Mouse (Mus musculus) adrenal gland (tissue): ENCODE results near the gene Rasa3.

Experiments used
- intact Hi-C: fragments of 180-260 bp; cut with DNase I; formaldehyde crosslinking; loops from one replicate; pipeline ENCODE4 v1.15.1; 2025

The Rasa3 gene

GRCm38 (mm10) chr8:13654350-13655032 is 22.9 kb downstream of the Rasa3 start:
- intact Hi-C loops, result no loop called here

- intact Hi-C loops, result no loop called here
Observed at GRCm38 (mm10) chr8:13650541-13651191, 26.7 kb downstream of the Rasa3 start.

DNA sequence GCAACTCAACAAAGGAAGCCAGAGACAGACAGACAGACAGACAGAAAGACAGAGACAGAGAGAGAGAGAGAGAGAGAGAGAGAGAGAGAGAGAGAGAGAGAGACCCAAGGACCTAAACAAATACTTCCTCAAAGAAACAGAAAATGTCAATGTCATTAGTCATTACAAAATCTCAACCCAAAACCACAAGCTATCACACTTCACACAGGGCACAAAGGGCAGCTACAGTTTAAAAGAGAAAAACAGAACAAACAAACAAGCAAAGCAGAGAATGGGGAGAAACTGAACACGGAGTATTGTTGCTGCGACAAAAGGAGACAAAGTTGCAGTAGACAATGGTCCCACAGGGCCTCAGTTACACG is 28.3 kb downstream of the Rasa3 start:
- intact Hi-C loops, result no loop called here

GRCm38 (mm10) chr8:13648377-13649153 is 28.8 kb downstream of the Rasa3 start:
- intact Hi-C loops, result no loop called here

DNA sequence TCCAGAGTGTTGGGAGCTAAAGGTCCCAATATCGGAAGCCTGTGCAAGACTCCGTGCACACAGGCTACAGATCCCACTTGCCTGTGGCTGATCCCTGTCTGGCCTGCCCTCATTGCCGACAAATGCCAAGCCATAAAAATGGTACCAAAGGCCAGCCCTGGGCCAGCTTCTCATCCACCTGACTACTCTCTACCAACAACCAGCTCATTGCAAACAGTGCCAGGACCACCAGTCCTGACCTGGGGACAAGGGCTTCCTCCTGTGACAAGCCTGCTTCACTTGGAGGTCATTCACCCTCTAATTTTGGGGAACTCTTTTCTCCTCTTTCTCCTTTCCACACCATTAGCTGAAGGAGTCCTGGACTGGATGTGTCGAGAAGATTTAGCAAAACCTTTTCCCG is 29.8 kb downstream of the Rasa3 start:
- intact Hi-C loops, result no loop called here

DNA sequence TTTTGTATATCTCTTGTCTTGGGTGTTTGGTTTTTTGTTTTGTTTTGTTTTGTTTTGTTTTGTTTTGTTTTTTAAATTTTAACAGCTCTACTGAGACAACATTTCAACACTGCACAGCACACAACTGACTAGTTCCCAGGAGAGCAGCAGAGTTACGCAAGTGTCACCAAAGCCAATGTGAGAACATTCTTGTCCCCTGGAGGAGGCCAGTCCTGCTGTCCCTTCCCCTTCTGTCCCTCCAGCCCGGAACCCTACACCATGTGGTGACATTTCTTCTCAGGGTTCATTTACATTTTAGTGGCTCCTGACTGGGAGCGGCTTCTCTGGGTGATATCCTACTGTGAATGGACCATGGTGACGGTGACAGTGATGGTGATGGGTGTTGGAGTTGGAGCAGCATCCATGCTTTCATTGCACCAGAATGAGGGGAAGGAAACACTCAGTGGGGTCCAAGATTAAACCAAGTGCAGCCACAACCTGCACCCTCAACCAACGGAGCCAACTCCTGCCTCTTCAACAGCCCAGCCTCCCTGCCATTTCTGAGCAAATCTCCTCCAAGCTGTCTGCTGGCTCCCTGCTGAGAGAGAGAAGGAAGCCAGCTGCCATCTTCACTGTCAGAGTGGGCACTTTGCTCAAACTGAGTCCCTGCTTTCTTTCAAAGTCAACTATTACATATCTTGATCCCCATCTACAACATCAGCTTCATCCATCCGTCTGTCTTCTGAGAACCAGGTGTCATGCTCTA is 32.3 kb downstream of the Rasa3 start:
- intact Hi-C loops, result no loop called here

DNA sequence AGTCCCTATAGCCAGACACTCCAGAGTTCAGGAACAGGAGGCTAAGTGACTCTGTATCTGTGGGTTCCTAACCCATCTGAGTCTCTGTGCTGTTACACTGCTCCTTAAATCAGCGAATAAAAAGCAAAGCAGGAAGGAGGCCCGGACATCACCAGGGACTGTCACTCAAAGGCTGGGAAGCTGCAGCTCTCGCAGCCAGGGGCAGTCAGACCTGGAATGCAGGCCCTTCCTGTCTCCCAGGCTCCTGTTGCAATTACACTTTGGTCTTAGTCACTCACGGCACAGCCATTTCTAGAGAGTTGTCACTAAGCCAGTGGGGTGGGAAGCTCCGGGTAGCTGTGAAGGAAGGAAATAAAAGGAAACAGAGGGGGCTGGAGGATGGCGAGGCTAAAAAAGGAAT is 33.2 kb downstream of the Rasa3 start:
- intact Hi-C loops, result no loop called here

GRCm38 (mm10) chr8:13642659-13643181 is 34.7 kb downstream of the Rasa3 start:
- intact Hi-C loops, result no loop called here

- intact Hi-C loops, result no loop called here
Observed at GRCm38 (mm10) chr8:13641206-13641605, 36.2 kb downstream of the Rasa3 start.

DNA sequence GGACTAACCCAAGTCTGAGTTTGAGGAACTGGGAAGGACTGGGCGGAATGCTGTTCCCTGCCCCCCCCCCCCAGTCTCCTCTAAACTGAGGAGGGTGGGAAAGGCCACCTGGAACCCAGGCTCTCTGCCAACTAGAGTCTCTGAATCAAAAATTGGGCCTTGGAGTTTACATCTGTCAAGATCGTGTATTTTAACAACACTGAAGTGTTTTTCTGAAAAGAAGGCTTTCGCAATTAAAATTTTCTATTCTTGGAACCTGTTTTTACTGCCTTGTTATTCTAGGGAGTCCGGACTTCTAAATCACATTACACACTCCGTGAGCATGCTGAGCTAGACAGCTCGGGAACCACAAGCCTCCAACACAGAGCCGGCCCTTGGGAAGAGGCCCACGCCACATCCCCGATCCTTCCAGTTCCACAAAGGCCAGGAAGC is 36.9 kb downstream of the Rasa3 start:
- intact Hi-C loops, result no loop called here

GRCm38 (mm10) chr8:13633107-13633506 is 44.3 kb downstream of the Rasa3 start:
- intact Hi-C loops, result no loop called here

DNA sequence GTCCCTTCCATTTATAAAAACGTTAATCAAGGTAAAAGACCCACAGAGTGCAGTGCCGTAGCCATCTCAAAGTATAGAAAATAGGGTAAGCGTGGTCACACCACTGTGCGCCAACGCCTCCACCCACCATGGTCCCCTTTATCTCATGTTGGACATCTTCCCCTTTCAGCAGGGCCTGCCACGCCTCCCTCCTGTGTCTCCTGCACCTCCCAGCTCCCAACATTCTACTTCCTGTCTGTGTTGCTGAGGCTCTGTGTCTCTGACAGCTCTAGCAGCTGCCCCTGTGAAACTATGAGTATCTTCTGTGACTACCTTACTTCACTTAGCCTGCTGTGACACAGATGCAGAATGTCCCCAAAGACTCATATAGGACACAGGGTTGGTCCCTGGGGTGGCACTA is 45.1 kb downstream of the Rasa3 start:
- intact Hi-C loops, result no loop called here

GRCm38 (mm10) chr8:13630754-13631153 is 46.6 kb downstream of the Rasa3 start:
- intact Hi-C loops, result no loop called here

GRCm38 (mm10) chr8:13630171-13630570 is 47.2 kb downstream of the Rasa3 start:
- intact Hi-C loops, result no loop called here

GRCm38 (mm10) chr8:13629351-13630090 is 47.9 kb downstream of the Rasa3 start:
- intact Hi-C loops, result loop anchor here (10.0 kb wide), 1 partner anchor 45 kb away; the partner anchor contains the start of gene Rasa3

- intact Hi-C loops, result loop anchor here (10.0 kb wide), 1 partner anchor 47 kb away; the partner anchor contains the start of gene Rasa3
Observed at GRCm38 (mm10) chr8:13628067-13628466, 49.3 kb downstream of the Rasa3 start.

GRCm38 (mm10) chr8:13627591-13627990 is 49.8 kb downstream of the Rasa3 start:
- intact Hi-C loops, result loop anchor here (10.0 kb wide), 1 partner anchor 47 kb away; the partner anchor contains the start of gene Rasa3

DNA sequence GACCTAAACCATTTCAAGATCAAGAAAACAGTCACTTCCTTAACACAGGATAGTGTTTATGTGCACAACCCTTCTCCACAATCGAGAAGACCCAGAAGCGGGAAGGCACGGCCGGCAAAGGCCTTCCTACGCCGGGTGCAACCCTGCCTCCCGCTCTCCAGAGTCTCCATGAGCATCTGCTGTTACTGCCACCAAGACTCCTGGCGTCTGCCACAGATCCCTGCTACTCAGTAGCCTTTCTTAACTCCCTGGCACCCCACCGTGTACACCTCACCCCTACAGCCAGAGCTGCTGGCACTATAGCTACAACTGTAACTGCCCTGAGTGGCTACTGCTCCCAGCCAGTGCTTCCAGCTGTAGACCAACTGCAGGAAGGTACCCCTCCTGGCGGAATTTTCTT is 51.3 kb downstream of the Rasa3 start:
- intact Hi-C loops, result loop anchor here (10.0 kb wide), 1 partner anchor 49 kb away; the partner anchor contains the start of gene Rasa3

DNA sequence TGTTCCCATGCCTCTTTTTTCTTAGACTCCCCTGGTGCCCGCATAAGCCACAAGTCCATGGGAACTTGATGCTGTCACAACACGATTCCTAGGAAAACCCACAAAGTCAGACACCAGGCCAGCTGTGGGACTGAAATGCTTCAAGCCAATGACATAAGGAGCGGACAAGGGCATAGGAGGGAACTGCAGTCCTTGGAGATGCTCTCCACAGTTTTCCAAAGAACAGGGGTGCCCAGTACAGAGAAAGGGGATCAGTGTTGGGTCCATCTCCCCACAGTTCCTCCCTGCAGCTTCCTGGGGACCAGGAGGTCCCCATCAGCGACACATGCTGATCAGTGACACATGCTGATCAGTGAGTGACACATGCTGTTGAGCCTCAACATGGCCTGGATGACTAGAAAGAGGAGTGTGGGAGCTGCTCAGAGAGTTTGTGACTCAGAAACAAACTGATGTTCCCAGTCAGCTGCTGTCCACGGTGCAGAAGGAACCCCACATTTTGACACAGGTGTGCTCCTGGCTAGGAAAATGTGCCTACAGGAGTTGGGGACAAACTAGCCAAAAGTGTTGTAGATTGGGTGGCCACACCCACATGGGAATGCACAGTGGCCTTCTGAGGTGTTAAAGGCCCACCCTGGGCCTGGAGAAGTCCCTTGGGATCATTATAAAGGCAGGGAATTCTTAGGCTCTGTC is 52.0 kb downstream of the Rasa3 start:
- intact Hi-C loops, result loop anchor here (10.0 kb wide), 1 partner anchor 49 kb away; the partner anchor contains the start of gene Rasa3

- intact Hi-C loops, result loop anchor here (10.0 kb wide), 1 partner anchor 50 kb away; the partner anchor contains the start of gene Rasa3
Observed at GRCm38 (mm10) chr8:13624863-13625262, 52.5 kb downstream of the Rasa3 start.
